Mouse (Mus musculus): Measurements from ENCODE around the gene Snorc.

Snorc gene

GRCm38 (mm10) chr1:87510166-87510691 is 40.2 kb downstream of the Snorc start:
- peak in 1 of 2 experiments; percentile 68 for DNase-seq

- DNase-seq = no peak
Observed at GRCm38 (mm10) chr1:87510845-87511244, 40.8 kb downstream of the Snorc start.

GRCm38 (mm10) chr1:87520467-87520866 is 50.4 kb downstream of the Snorc start:
- no peak for DNase-seq

- no peak for DNase-seq
Observed at GRCm38 (mm10) chr1:87521523-87521922, 51.5 kb downstream of the Snorc start.

- DNase-seq = no peak
Observed at GRCm38 (mm10) chr1:87525041-87525440, 55.0 kb downstream of the Snorc start.
